ENCODE assay signal across 27 mouse cellular contexts in the genomic region with DNA sequence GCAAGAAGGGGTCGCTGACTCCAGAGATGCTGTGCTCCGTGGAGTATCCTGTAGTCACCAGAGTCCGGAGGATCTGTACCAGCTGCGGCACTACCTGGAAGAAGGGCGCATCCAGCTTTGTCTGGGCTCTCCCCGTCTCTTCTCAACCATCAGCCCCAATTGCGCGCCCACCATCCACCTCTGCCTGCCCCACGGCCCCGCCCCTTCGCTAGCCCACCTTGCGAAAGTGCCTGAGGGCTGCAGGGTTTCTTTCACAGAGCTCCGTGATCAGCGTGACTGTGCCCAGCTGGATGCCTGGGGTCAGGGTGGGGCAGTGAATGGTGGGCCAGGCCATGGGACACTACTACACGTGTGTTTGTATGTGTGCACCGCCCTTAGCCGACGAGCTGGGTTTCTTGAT. TPM values are rescaled to one million over a fixed set of nuclear protein-coding genes. Genes with fewer than 3 reads are reported as not detected.
DNase-seq lines count a peak whose midpoint lies in the region; ATAC-seq and TF ChIP-seq lines count a peak whose summit lies in the region.
"Had no signal": no experiment of that assay in that cellular context is flagged by ENCODE, and none has a peak within 500 bp of the region (broad histone marks: within the 10 kb centered on the region; RNA-seq: fewer than 3 reads in every experiment).

No protein-coding gene starts in this region.

- peaks cover 39% of the 10 kb centered on the region for H3K4me1 ChIP-seq in kidney, embryonic 15.5 days
- peaks cover 8% of the 10 kb centered on the region for H3K4me1 ChIP-seq in lung, embryonic 16.5 days (replicated peaks; ENCODE audit: control insufficient read depth, insufficient read depth, low read length)
- peaks cover 74% of the 10 kb centered on the region for H3K4me1 ChIP-seq in E14TG2a.4 (replicated peaks; ENCODE audit: low read depth, low read length)

- peak overlapping the region; percentile 87 for H3K27ac ChIP-seq in kidney, embryonic 15.5 days
- H3K27ac ChIP-seq in lung, embryonic 16.5 days (ENCODE audit: low read length) = no peak overlapping the region
- H3K27ac ChIP-seq: forebrain, embryonic 12.5 days; forebrain, embryonic 15.5 days; heart, adult 2 months; heart, embryonic 13.5 days; hindbrain, embryonic 14.5 days had no signal

- ATAC-seq in kidney, embryonic 15.5 days (replicated peaks; ENCODE audit: low FRiP score) = no peak
- no peak for ATAC-seq in lung, embryonic 16.5 days (ENCODE audit: low read depth)
- ATAC-seq: forebrain, embryonic 15.5 days; hindbrain, postnatal 0 days; inflammation-experienced regulatory T-cells, adult 6 months had no signal

- peaks cover 13% of the 10 kb centered on the region for H3K36me3 ChIP-seq in kidney, embryonic 15.5 days
- H3K36me3 ChIP-seq in lung, embryonic 16.5 days (ENCODE audit: control insufficient read depth, insufficient read depth, low read length) = no peaks in the 10 kb centered on the region
- H3K36me3 ChIP-seq in E14TG2a.4 (ENCODE audit: insufficient read depth, low read length) = peaks cover 41% of the 10 kb centered on the region
- H3K36me3 ChIP-seq: forebrain, embryonic 15.5 days had no signal

- peaks cover 10% of the 10 kb centered on the region; the same call in 1 of the 2 replicates for H3K27me3 ChIP-seq in kidney, embryonic 15.5 days
- peaks cover 3% of the 10 kb centered on the region for H3K27me3 ChIP-seq in lung, embryonic 16.5 days (ENCODE audit: control insufficient read depth, insufficient read depth, low read depth, low read length)
- H3K27me3 ChIP-seq in E14TG2a.4 (ENCODE audit: insufficient read depth, low read length) = peaks cover 21% of the 10 kb centered on the region
- H3K27me3 ChIP-seq: forebrain, embryonic 15.5 days had no signal

- no peaks in the 10 kb centered on the region for H3K9me3 ChIP-seq in kidney, embryonic 15.5 days (replicated peaks)
- no peaks in the 10 kb centered on the region for H3K9me3 ChIP-seq in lung, embryonic 16.5 days (ENCODE audit: control insufficient read depth, low read length)
- H3K9me3 ChIP-seq in E14TG2a.4 (ENCODE audit: low read length) = no peaks in the 10 kb centered on the region
- H3K9me3 ChIP-seq: embryonic facial prominence, embryonic 10.5 days; embryonic facial prominence, embryonic 13.5 days; forebrain, embryonic 12.5 days; forebrain, embryonic 15.5 days; heart, embryonic 10.5 days; heart, embryonic 13.5 days had no signal

- peak; percentile 64 for DNase-seq in cerebellum, adult 9-11 months
- DNase-seq in cerebellum, adult 9-10 months = no peak
- no peak for DNase-seq in kidney, adult 9 months
- no peak for DNase-seq in lung, postnatal 4 days
- DNase-seq in spleen, adult 12 weeks (ENCODE audit: low spot score) = no peak
- DNase-seq: adrenal gland, adult 2 months; adrenal gland, postnatal 14 days; cerebellum, adult 11-12 months; cerebellum, adult 8-10 months; embryo, embryonic 11 days; gastrocnemius, postnatal 25 days; heart, adult 2 months; heart, postnatal 4 days had no signal

- no peak for TF ChIP-seq CTCF in E14TG2a.4 (conservative IDR thresholded peaks at IDR 0.05; ENCODE audit: low read length)

- whole genome bisulfite sequencing in kidney, embryonic 15.5 days = 86% methylated on average over 18 of the region's 18 CpGs
- 83% methylated on average over 18 of the region's 18 CpGs for WGBS in lung, embryonic 16.5 days

- H3K4me3 ChIP-seq in kidney, embryonic 15.5 days (replicated peaks) = no peak overlapping the region
- H3K4me3 ChIP-seq in lung, embryonic 16.5 days (ENCODE audit: low read length) = no peak overlapping the region
- peak overlapping the region; percentile 82 for H3K4me3 ChIP-seq in E14TG2a.4 (replicated peaks; ENCODE audit: low read length)
- H3K4me3 ChIP-seq: embryonic facial prominence, embryonic 13.5 days; erythroblast, embryonic 14.5 days; forebrain, embryonic 12.5 days; forebrain, embryonic 15.5 days; heart, adult 2 months; heart, embryonic 10.5 days; heart, embryonic 13.5 days had no signal

- H3K4me2 ChIP-seq in kidney, embryonic 15.5 days = no peak overlapping the region
- no peak overlapping the region for H3K4me2 ChIP-seq in lung, embryonic 16.5 days (ENCODE audit: low read depth, low read length)

- H3K9ac ChIP-seq in kidney, embryonic 15.5 days = no peak overlapping the region
- peak overlapping the region; percentile 19; the same call in 1 of the 2 replicates for H3K9ac ChIP-seq in lung, embryonic 16.5 days (ENCODE audit: low read length)
- H3K9ac ChIP-seq: forebrain, embryonic 12.5 days; forebrain, embryonic 15.5 days had no signal

RNA-seq across cellular contexts. Expression of a gene that starts 2.0 kb away (rescaled TPM):
- 15.9 and 18.9 TPM in 2 replicates for polyA plus RNA-seq in kidney, embryonic 15.5 days (2015; fragmentation: Nextera tagmentation; extraction: Ambion mirVana)
- 19.7 and 23.2 TPM in 2 replicates for polyA plus RNA-seq in lung, embryonic 16.5 days (2015; fragmentation: Nextera tagmentation; extraction: Ambion mirVana)

RNA-seq across cellular contexts. Expression of a gene that starts 9.8 kb away (rescaled TPM):
- 21.0 and 21.5 TPM in 2 replicates for polyA plus RNA-seq in kidney, embryonic 15.5 days (2015; fragmentation: Nextera tagmentation; extraction: Ambion mirVana)
- 21.0 and 21.1 TPM in 2 replicates for polyA plus RNA-seq in lung, embryonic 16.5 days (2015; fragmentation: Nextera tagmentation; extraction: Ambion mirVana)

RNA-seq across cellular contexts. Expression of a gene that starts 12.2 kb away (rescaled TPM):
- polyA plus RNA-seq in kidney, embryonic 15.5 days (2015; fragmentation: Nextera tagmentation; extraction: Ambion mirVana) = 6.0 and 6.5 TPM in 2 replicates
- polyA plus RNA-seq in lung, embryonic 16.5 days (2015; fragmentation: Nextera tagmentation; extraction: Ambion mirVana) = 3.8 and 4.3 TPM in 2 replicates

RNA-seq across cellular contexts. Expression of a gene that starts 12.4 kb away (rescaled TPM):
- polyA plus RNA-seq in kidney, embryonic 15.5 days (2015; fragmentation: Nextera tagmentation; extraction: Ambion mirVana) = 0.59 and 1.2 TPM in 2 replicates
- 0.18 and 0.40 TPM in 2 replicates for polyA plus RNA-seq in lung, embryonic 16.5 days (2015; fragmentation: Nextera tagmentation; extraction: Ambion mirVana)
- polyA plus RNA-seq: C2C12; erythroblast, embryonic 14.5 days; inflammation-experienced regulatory T-cells, adult 6 months had no signal
